Mouse (Mus musculus) myocyte (in vitro differentiated cells): ENCODE data around the gene Runx2. TPM values are rescaled to one million over a fixed set of nuclear protein-coding genes. Genes with fewer than 3 reads are reported as not detected.
A peak's percentile ranks its signal among the peaks of the same experiment; 100 is the strongest.

Experiments
- H3K27me3 ChIP-seq: one replicate; pipeline ENCODE4 v1.6.1; 2011; ENCODE audit not compliant: control insufficient read depth, insufficient read depth, insufficient read length
- H3K36me3 ChIP-seq: one replicate; pipeline ENCODE4 v1.6.1; 2011; ENCODE audit not compliant: control insufficient read depth, insufficient read depth
- H3K4me2 ChIP-seq: one replicate; pipeline ENCODE4 v1.6.1; 2011; ENCODE audit warnings: low read depth, control low read depth
- H3K4me3 ChIP-seq: one replicate; pipeline ENCODE4 v1.5.1; 2011; ENCODE audit warnings: mild to moderate bottlenecking, control low read depth, moderate library complexity
- H3K79me2 ChIP-seq: one replicate; pipeline ENCODE4 v1.6.1; 2011; ENCODE audit not compliant: control insufficient read depth, insufficient read depth
- H3ac ChIP-seq: one replicate; pipeline ENCODE4 v1.6.1; 2011; ENCODE audit not compliant: control insufficient read depth, insufficient read length
- CEBPB ChIP-seq: IDR thresholded peaks from 2 replicates; pipeline ENCODE4 v1.6.1; 2011; ENCODE audit warnings: mild to moderate bottlenecking, moderate library complexity; ENCODE audit not compliant: poor library complexity, insufficient read depth, severe bottlenecking
- E2F4 ChIP-seq: IDR thresholded peaks from one replicate; pipeline ENCODE4 v1.6.1; 2011; ENCODE audit warnings: mild to moderate bottlenecking, control low read depth, moderate library complexity; ENCODE audit not compliant: insufficient read depth
- MAX ChIP-seq: IDR thresholded peaks from one replicate; pipeline ENCODE4 v1.6.1; 2011; ENCODE audit warnings: low read depth, mild to moderate bottlenecking, control low read depth
- MYOD1 ChIP-seq, 3 experiments: IDR thresholded peaks; one replicate each; pipeline ENCODE4 v1.6.1; 2011; ENCODE audit warnings: control low read depth in 2 of 3, low read depth in 2 of 3, mild to moderate bottlenecking in 2 of 3, moderate library complexity in 1 of 3; ENCODE audit not compliant: insufficient read length in 2 of 3, control insufficient read depth in 1 of 3
- MYOG ChIP-seq, 3 experiments: IDR thresholded peaks; one replicate each; pipeline ENCODE4 v1.6.1; 2011; ENCODE audit warnings: control low read depth in 2 of 3, low read depth in 2 of 3, mild to moderate bottlenecking in 2 of 3; ENCODE audit not compliant: insufficient read length in 2 of 3, control insufficient read depth in 1 of 3, insufficient read depth in 1 of 3
- POLR2A ChIP-seq: IDR thresholded peaks from one replicate; pipeline ENCODE4 v1.6.1; 2011; ENCODE audit warnings: low read depth, mild to moderate bottlenecking, control low read depth, moderate library complexity; ENCODE audit not compliant: insufficient read length
- POLR2AphosphoS2 ChIP-seq: IDR thresholded peaks from one replicate; pipeline ENCODE4 v1.6.1; 2011; ENCODE audit warnings: low read depth, control low read depth; ENCODE audit not compliant: insufficient read length
- REST ChIP-seq: IDR thresholded peaks from one replicate; pipeline ENCODE4 v1.6.1; 2011; ENCODE audit warnings: mild to moderate bottlenecking, control low read depth, moderate library complexity; ENCODE audit not compliant: insufficient read depth, insufficient read length
- SRF ChIP-seq: IDR thresholded peaks from one replicate; pipeline ENCODE4 v1.6.1; 2011; ENCODE audit warnings: low read depth; ENCODE audit not compliant: control insufficient read depth, insufficient read length
- TCF12 ChIP-seq: IDR thresholded peaks from one replicate; pipeline ENCODE4 v1.6.1; 2011; ENCODE audit warnings: mild to moderate bottlenecking, control low read depth; ENCODE audit not compliant: poor library complexity, insufficient read depth, severe bottlenecking
- TCF3 ChIP-seq: IDR thresholded peaks from one replicate; pipeline ENCODE4 v1.6.1; 2011; ENCODE audit warnings: low read depth, control low read depth; ENCODE audit not compliant: insufficient read length
- USF1 ChIP-seq: IDR thresholded peaks from one replicate; pipeline ENCODE4 v1.6.1; 2011; ENCODE audit warnings: low read depth, mild to moderate bottlenecking, control low read depth, moderate library complexity
- polyA plus RNA-seq: library from polyadenylated mRNA; unstranded; fragments of >200 nt; fragmentation: generic; extraction: Trizol; gene quantifications from one replicate; pipeline ENCODE4 v1.2.1, GENCODE M21; 2012; ENCODE audit warnings: missing spikeins

Gene Runx2
- polyA plus RNA-seq, 1 experiment: 6.7 TPM

GRCm38 (mm10) chr17:44560016-44560415, 254.6 kb downstream of the Runx2 start:
- Histone ChIP-seq H3K4me2 (no peak overlapping the region), H3K36me3 (no peaks in the 10 kb centered on the region), H3K79me2 (no peaks in the 10 kb centered on the region), H3K4me3 (no peak overlapping the region), H3ac (no peak overlapping the region), H3K27me3 (no peaks in the 10 kb centered on the region)
- TF ChIP-seq MAX: no peak
- no peak for TF ChIP-seq POLR2A
- no peak for TF ChIP-seq POLR2AphosphoS2
- no peak for TF ChIP-seq TCF12
- TF ChIP-seq MYOD1 (IDR thresholded peaks at IDR 0.05; ENCODE audit: control insufficient read depth in 1 of 3, insufficient read length in 2 of 3, low read depth in 2 of 3): no peak
- no peak for TF ChIP-seq CEBPB

- Histone ChIP-seq H3ac (no peak overlapping the region), H3K27me3 (no peaks in the 10 kb centered on the region), H3K36me3 (no peaks in the 10 kb centered on the region)
These were observed 257.1 kb downstream of the Runx2 start for GRCm38 (mm10) chr17:44557199-44558111.

DNA sequence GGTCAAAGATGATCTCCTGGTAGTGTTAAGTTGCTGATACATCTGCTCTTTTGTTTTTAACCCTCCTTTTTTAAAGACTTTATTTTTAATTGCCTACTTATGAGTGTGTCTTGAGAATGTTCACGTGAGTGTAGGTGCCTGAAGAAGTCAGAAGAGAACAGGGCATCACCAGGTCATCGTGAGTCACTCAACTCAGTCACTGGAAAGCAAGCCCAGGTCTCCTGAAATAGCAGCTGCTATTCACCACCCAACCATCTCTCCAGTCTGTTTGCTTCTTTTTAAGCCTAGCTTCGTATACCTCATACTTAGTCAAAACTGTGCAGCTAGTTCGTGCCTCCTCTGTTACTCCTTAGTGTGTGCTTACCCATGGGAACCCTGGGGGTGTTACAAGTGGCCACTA, 259.7 kb downstream of the Runx2 start:
- TF ChIP-seq MYOG (IDR thresholded peaks at IDR 0.05; ENCODE audit: control insufficient read depth in 1 of 3, insufficient read depth in 1 of 3, insufficient read length in 2 of 3, low read depth in 2 of 3): no peak
- TF ChIP-seq TCF12: no peak
- TF ChIP-seq MAX: no peak
- no peak for TF ChIP-seq CEBPB
- no peak for TF ChIP-seq POLR2AphosphoS2
- TF ChIP-seq E2F4: no peak
- no peak for TF ChIP-seq MYOD1 (IDR thresholded peaks at IDR 0.05; ENCODE audit: control insufficient read depth in 1 of 3, insufficient read length in 2 of 3, low read depth in 2 of 3)
- no peak for TF ChIP-seq POLR2A
- no peak overlapping the region for H3ac ChIP-seq
- no peaks in the 10 kb centered on the region for H3K27me3 ChIP-seq
- H3K79me2 ChIP-seq: no peaks in the 10 kb centered on the region
- H3K36me3 ChIP-seq: no peaks in the 10 kb centered on the region
- H3K4me2 ChIP-seq: no peak overlapping the region
- no peak overlapping the region for H3K4me3 ChIP-seq

More at GRCm38 (mm10) chr17:44557199-44558111, 257.1 kb downstream of the Runx2 start:
- H3K4me3 ChIP-seq: no peak overlapping the region
- TF ChIP-seq MYOG (IDR thresholded peaks at IDR 0.05; ENCODE audit: control insufficient read depth in 1 of 3, insufficient read depth in 1 of 3, insufficient read length in 2 of 3, low read depth in 2 of 3) (no peak), E2F4 (no peak), MYOD1 (IDR thresholded peaks at IDR 0.05; ENCODE audit: control insufficient read depth in 1 of 3, insufficient read length in 2 of 3, low read depth in 2 of 3) (no peak), POLR2AphosphoS2 (no peak), REST (no peak), TCF12 (no peak), SRF (no peak), USF1 (no peak), MAX (no peak), TCF3 (no peak), POLR2A (no peak), CEBPB (no peak)
- no peaks in the 10 kb centered on the region for H3K79me2 ChIP-seq
- no peak overlapping the region for H3K4me2 ChIP-seq

- TF ChIP-seq MYOG (IDR thresholded peaks at IDR 0.05; ENCODE audit: control insufficient read depth in 1 of 3, insufficient read depth in 1 of 3, insufficient read length in 2 of 3, low read depth in 2 of 3): no peak
- no peak for TF ChIP-seq MYOD1 (IDR thresholded peaks at IDR 0.05; ENCODE audit: control insufficient read depth in 1 of 3, insufficient read length in 2 of 3, low read depth in 2 of 3)
- no peak for TF ChIP-seq POLR2AphosphoS2
- TF ChIP-seq SRF: no peak
- no peak for TF ChIP-seq TCF12
- no peak for TF ChIP-seq POLR2A
- TF ChIP-seq TCF3: no peak
- no peak for TF ChIP-seq CEBPB
- TF ChIP-seq REST: no peak
- TF ChIP-seq E2F4: no peak
- no peak for TF ChIP-seq USF1
- TF ChIP-seq MAX: no peak
- H3K4me3 ChIP-seq: no peak overlapping the region
- no peaks in the 10 kb centered on the region for H3K27me3 ChIP-seq
- no peaks in the 10 kb centered on the region for H3K36me3 ChIP-seq
- H3K79me2 ChIP-seq: no peaks in the 10 kb centered on the region
- no peak overlapping the region for H3ac ChIP-seq
- no peak overlapping the region for H3K4me2 ChIP-seq
These were observed 265.0 kb downstream of the Runx2 start for GRCm38 (mm10) chr17:44549551-44549950.

DNA sequence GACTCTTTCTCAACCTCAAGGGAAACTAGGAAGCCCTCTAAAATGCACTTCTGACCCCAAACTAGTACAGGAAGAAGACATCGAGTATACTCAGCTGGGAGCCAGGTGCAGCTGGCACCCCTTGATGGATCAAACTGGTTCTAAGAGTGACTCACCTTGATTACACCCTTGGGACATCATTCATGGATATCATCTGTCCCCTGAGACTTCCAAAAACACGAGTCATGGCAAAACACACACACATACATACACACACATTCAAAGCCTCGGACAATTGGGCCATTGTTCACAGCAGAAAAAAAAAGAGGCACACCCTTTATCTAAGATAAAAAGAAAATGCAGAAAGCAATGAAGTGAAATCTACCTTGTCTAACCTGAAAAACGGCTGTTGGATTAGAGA, 266.7 kb downstream of the Runx2 start:
- H3ac ChIP-seq: no peak overlapping the region
- H3K79me2 ChIP-seq: no peaks in the 10 kb centered on the region
- no peaks in the 10 kb centered on the region for H3K36me3 ChIP-seq
- H3K4me3 ChIP-seq: no peak overlapping the region
- H3K27me3 ChIP-seq: no peaks in the 10 kb centered on the region
- TF ChIP-seq MYOD1 (IDR thresholded peaks at IDR 0.05; ENCODE audit: control insufficient read depth in 1 of 3, insufficient read length in 2 of 3, low read depth in 2 of 3) (peak in 1 of 3 experiments; percentile 48), SRF (no peak)
- no peak overlapping the region for H3K4me2 ChIP-seq
